Mouse (Mus musculus) skeletal muscle tissue, adult 2 months (tissue): ENCODE data around the gene Lmtk2.
A peak's percentile ranks its signal among the peaks of the same experiment; 100 is the strongest.

Source experiments
- DNase-seq: peaks from one replicate; pipeline ENCODE4 v3.0.0-alpha.2; 2012; ENCODE audit warnings: low read depth, low spot score

Gene Lmtk2

GRCm38 (mm10) chr5:144173648-144174047 is 73.4 kb downstream of the Lmtk2 start:
- no peak for DNase-seq

- no peak for DNase-seq
Measured at GRCm38 (mm10) chr5:144178216-144178615, 78.0 kb downstream of the Lmtk2 start.

GRCm38 (mm10) chr5:144181249-144181648 is 81.0 kb downstream of the Lmtk2 start:
- DNase-seq, result no peak

- no peak for DNase-seq
Measured at GRCm38 (mm10) chr5:144182542-144183247, 82.5 kb downstream of the Lmtk2 start.

DNA sequence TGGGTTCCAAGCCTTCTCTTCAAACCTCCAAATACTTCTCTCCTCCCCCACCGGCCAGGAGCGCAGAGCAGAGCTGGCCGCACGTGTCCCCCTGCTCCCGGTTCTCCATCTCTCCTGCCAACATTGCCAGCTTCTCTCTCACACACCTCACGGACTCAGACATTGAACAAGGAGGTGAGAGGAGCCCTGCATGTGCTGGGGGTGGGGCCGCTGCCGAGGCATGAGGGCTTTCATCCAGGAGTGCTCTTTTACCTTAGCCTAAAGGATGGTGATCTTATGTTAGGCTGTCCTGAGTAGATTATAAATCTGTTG is 83.0 kb downstream of the Lmtk2 start:
- no peak for DNase-seq

DNA sequence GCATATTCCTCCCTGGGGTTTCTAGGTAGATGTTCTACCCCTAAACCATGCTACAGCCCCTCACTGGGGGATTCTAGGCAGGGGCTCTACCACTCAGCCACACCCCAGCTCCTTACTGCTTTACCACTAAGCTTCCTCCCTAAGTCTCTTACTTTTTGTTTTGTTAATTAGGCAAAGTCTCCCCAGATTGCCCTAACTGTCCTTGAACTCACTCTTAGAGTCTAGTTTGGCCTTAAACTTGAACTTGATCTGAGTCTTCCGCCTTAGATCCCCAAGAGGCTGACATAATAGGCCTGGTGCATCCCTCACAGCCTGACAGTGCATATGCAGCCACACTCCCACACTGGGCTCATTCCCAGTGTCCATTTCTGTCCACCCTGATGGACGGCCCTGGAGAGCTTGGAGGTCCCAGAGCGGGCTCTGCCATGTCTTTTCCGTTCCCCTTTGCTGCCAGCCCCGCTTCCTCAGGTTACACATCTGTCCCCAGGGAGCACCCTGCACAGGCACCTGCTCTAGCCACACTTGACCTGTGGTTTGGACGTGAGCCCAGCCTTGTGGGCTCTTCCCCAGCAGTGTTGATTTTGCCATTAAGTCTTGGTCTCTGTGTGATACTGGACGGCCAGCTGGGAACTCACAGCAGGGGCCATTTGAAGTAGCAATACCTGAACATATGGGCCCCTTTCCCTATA is 83.6 kb downstream of the Lmtk2 start:
- peak; percentile 89 for DNase-seq

- no peak for DNase-seq
Measured at GRCm38 (mm10) chr5:144184350-144185045, 84.3 kb downstream of the Lmtk2 start.

DNA sequence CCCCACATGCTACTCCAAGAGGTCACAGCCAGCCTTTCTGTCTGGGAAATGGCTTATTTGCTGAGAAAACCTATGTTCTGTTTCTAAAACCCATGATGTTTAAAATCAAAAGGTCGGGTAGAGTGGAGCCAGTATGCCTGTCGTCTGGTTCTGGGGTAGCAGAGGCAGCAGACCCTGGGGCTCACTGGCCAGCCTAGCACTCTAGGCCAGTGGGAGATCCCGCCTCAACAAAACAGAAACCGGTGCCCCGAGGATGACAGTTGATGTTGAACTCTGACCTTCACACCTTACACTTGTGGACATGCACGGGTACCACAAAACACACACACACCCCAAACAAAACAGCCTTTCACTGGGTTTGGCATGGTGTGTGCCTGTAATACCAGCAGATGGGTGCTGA is 88.2 kb downstream of the Lmtk2 start:
- DNase-seq, result no peak

DNA sequence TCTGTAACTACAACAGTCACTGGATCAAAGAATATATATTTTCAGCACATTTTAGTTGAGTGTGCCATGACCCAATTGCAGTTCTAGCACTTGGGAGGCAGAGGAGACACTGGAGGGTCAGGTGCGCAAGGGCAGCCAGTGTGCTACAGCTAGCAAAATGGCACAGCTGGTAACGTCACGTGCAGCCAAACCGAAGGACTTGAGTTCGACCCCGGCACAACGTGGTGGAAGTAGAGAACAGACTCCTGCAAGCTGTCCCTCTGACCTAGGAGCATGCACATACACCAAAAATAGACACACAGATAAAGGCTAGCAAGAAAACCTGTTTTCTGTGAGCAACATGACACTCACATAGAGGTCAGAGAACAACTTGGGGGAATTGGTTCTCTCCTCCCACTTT is 89.1 kb downstream of the Lmtk2 start:
- DNase-seq, result no peak

- DNase-seq, result no peak
Measured at GRCm38 (mm10) chr5:144189950-144190583, 89.8 kb downstream of the Lmtk2 start, which contains the start of gene Bhlha15. TSS of gene Bhlha15 (plus strand) at chr5:144190286.

DNA sequence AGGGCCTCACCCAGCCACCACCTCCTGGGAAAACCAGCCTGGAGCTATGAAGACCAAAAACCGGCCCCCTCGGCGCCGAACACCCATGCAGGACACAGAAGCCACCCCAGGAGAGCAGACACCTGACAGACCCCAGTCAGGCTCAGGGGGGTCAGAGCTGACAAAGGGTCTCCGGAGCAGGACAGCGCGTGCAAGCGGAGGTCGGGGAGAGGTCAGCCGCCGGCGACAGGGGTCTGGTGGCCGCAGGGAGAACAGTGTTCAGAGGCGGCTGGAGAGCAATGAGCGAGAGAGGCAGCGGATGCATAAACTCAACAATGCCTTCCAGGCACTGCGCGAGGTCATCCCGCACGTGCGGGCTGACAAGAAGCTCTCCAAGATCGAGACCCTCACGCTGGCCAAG is 90.8 kb downstream of the Lmtk2 start:
- no peak for DNase-seq

- DNase-seq, result no peak
Measured at GRCm38 (mm10) chr5:144192673-144193072, 92.4 kb downstream of the Lmtk2 start.

- no peak for DNase-seq
Measured at GRCm38 (mm10) chr5:144194416-144194815, 94.2 kb downstream of the Lmtk2 start.

DNA sequence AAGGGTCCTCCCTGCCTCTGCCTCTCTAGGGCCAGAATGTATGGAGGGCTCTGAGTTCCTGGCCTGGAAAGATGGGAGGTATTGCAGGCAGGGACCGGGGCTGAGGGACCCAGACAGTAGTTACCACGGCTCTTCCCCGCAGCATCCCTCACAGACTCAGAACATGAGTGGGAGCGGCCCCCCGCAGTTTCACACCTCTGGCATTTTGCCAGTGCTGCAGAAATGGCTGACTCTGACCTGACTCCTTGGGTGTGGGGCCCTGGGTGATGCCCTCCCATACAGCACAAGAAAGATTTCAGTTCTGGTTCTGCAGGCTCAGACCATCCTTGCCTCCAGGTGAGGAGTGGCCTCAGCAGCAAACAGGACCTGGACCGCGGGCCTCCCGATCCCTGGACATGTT is 95.3 kb downstream of the Lmtk2 start:
- no peak for DNase-seq

DNA sequence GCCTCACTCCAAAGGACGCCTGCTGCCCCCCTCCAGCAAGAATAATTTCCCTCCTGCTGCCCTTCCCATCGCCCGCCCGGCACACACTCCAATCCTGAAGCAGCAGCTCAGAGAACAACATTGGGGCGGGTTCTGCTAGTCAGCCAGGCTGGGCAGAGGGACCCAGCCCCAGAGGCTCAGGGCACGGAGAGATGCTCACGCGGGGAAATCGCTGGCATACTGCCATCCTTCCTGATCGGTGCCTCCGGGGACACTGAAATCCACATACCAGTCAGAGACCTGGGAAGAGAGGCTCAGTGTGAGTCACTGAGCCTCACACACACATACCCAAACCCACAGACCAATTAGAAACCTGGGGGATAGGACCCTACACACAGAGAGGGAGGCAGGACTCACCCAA is 100.4 kb downstream of the Lmtk2 start:
- DNase-seq, result no peak

- DNase-seq, result no peak
Measured at GRCm38 (mm10) chr5:144202430-144202829, 102.2 kb downstream of the Lmtk2 start.

GRCm38 (mm10) chr5:144203398-144203959 is 103.2 kb downstream of the Lmtk2 start:
- DNase-seq, result peak; percentile 73

DNA sequence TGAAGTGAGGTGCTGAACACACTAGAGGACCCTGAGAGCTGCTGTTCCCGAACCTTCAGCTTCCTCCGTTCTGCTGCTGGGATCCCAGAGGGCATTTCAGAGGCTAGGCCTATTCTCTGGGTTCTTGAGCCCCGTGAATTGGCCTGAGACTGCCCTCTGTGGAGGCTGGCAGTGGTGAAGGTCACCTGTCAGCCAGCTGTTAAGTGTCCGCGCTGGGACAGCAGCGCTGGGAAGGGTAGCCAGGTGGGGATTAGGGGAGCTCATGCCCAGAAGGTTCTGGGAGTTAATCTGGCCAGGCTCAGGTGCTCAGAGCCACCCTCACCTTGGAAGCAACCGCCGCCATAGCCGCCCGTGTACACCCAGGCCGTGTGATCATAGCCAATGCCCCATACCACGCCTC is 104.1 kb downstream of the Lmtk2 start:
- no peak for DNase-seq

- no peak for DNase-seq
Measured at GRCm38 (mm10) chr5:144204911-144205310, 104.7 kb downstream of the Lmtk2 start.

GRCm38 (mm10) chr5:144206069-144206468 is 105.8 kb downstream of the Lmtk2 start:
- no peak for DNase-seq

DNA sequence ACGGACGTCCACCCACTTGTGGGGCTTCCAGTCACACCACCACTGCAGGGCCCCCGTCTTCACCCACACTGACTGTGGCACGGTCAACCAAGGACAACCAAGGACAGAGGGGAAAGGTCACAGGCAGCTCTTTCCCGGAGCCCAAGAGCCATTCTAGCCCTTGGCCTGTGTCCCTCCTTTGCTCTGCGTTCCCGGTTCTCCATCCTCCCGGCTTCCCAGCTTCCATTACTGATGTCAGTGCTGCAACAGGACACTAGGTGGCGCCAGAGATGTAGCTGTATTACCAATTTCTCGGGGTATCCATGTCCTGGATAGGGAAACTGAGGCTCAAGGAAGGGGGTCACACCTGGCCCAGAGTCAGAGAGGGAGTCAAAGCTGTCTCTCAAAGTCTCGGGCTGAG is 107.2 kb downstream of the Lmtk2 start:
- DNase-seq, result no peak

- DNase-seq, result no peak
Measured at GRCm38 (mm10) chr5:144214453-144214852, 114.2 kb downstream of the Lmtk2 start.
